In the genomic region with DNA sequence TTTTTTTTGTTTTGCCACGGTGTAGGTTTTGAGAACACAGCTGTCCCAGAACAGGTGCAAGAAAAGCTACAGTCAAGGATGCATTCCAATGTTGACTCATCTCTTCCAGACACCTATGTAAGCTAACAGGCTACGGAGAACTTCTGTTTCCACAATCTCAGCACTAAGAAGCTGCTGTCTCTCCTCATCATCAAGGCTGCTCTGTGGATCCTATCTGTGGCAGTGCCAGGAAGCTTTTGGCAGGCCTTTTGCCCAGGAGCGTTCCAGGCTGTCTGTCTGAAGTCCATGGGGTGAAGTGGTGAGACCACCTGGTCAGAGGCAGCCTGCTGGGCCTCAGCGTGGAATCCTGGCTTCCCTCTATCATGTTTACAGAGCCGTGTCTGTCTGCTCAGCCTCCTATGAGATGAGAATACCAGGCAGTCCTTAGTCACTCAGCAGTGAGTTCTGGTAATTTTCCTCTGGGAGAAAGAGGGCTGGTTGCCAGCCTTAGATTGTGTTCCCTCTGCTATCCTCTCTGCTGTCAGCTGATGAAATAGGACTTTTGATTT, we compare ENCODE assay signal across 9 mouse cellular contexts.
DNase-seq lines count a peak whose midpoint lies in the region; ATAC-seq and TF ChIP-seq lines count a peak whose summit lies in the region.
"Had no signal": no experiment of that assay in that cellular context is flagged by ENCODE, and none has a peak within 500 bp of the region (broad histone marks: within the 10 kb centered on the region; RNA-seq: fewer than 3 reads in every experiment).

No protein-coding gene starts in this region.

- no peaks in the 10 kb centered on the region for H3K9me3 ChIP-seq in forebrain, embryonic 14.5 days (replicated peaks; ENCODE audit: control insufficient read depth, low read length)
- H3K9me3 ChIP-seq in forebrain, embryonic 10.5 days: no peaks in the 10 kb centered on the region; the same call in 1 of the 2 replicates
- H3K9me3 ChIP-seq in forebrain, embryonic 16.5 days (ENCODE audit: control insufficient read depth, low read length): no peaks in the 10 kb centered on the region
- H3K9me3 ChIP-seq in intestine, embryonic 16.5 days (ENCODE audit: control insufficient read depth, low read length): no peaks in the 10 kb centered on the region
- H3K9me3 ChIP-seq in stomach, embryonic 15.5 days: no peaks in the 10 kb centered on the region
- H3K9me3 ChIP-seq: embryonic facial prominence, embryonic 12.5 days had no signal

- WGBS in forebrain, embryonic 14.5 days: 65% methylated on average over 5 of the region's 5 CpGs
- 75% methylated on average over 5 of the region's 5 CpGs for WGBS in forebrain, embryonic 10.5 days
- 50% methylated on average over 5 of the region's 5 CpGs for WGBS in forebrain, embryonic 16.5 days
- WGBS in intestine, embryonic 16.5 days: 19% methylated on average over 5 of the region's 5 CpGs
- 24% methylated on average over 5 of the region's 5 CpGs for WGBS in stomach, embryonic 15.5 days

- no peaks in the 10 kb centered on the region for H3K4me1 ChIP-seq in forebrain, embryonic 14.5 days (ENCODE audit: control insufficient read depth, insufficient read depth, low read length)
- no peaks in the 10 kb centered on the region for H3K4me1 ChIP-seq in forebrain, embryonic 10.5 days
- peaks cover 5% of the 10 kb centered on the region for H3K4me1 ChIP-seq in forebrain, embryonic 16.5 days (replicated peaks; ENCODE audit: control insufficient read depth, insufficient read depth, low read length)
- no peaks in the 10 kb centered on the region for H3K4me1 ChIP-seq in intestine, embryonic 16.5 days (ENCODE audit: control insufficient read depth, insufficient read depth, low read length)
- H3K4me1 ChIP-seq in stomach, embryonic 15.5 days: no peaks in the 10 kb centered on the region

- in situ Hi-C loops in Patski (cut with MboI; ENCODE audit: low pct_unique_long_range_greater_than_20kb): no loop called here

- H3K4me3 ChIP-seq in forebrain, embryonic 14.5 days (ENCODE audit: low read depth, low read length): no peak overlapping the region
- no peak overlapping the region for H3K4me3 ChIP-seq in forebrain, embryonic 10.5 days
- no peak overlapping the region for H3K4me3 ChIP-seq in forebrain, embryonic 16.5 days (replicated peaks; ENCODE audit: low read length)
- no peak overlapping the region for H3K4me3 ChIP-seq in intestine, embryonic 16.5 days (ENCODE audit: low read length)
- no peak overlapping the region for H3K4me3 ChIP-seq in stomach, embryonic 15.5 days (replicated peaks)
- H3K4me3 ChIP-seq: embryonic facial prominence, embryonic 12.5 days had no signal

- no peak overlapping the region for H3K9ac ChIP-seq in forebrain, embryonic 14.5 days (ENCODE audit: low read length)
- H3K9ac ChIP-seq in forebrain, embryonic 16.5 days (replicated peaks; ENCODE audit: low read depth, low read length): no peak overlapping the region
- no peak overlapping the region for H3K9ac ChIP-seq in intestine, embryonic 16.5 days (ENCODE audit: low read depth, low read length)
- no peak overlapping the region for H3K9ac ChIP-seq in stomach, embryonic 15.5 days
- H3K9ac ChIP-seq: embryonic facial prominence, embryonic 12.5 days had no signal

- H3K4me2 ChIP-seq in forebrain, embryonic 14.5 days (ENCODE audit: low read length): no peak overlapping the region
- H3K4me2 ChIP-seq in forebrain, embryonic 16.5 days (ENCODE audit: low read length): no peak overlapping the region
- no peak overlapping the region for H3K4me2 ChIP-seq in intestine, embryonic 16.5 days (ENCODE audit: low read depth, low read length)
- no peak overlapping the region for H3K4me2 ChIP-seq in stomach, embryonic 15.5 days
- H3K4me2 ChIP-seq: embryonic facial prominence, embryonic 12.5 days had no signal

- H3K27me3 ChIP-seq in forebrain, embryonic 14.5 days (replicated peaks; ENCODE audit: control insufficient read depth, insufficient read depth, low read length): no peaks in the 10 kb centered on the region
- no peaks in the 10 kb centered on the region for H3K27me3 ChIP-seq in forebrain, embryonic 10.5 days (ENCODE audit: poor library complexity, severe bottlenecking)
- H3K27me3 ChIP-seq in Patski: no peaks in the 10 kb centered on the region
- H3K27me3 ChIP-seq in forebrain, embryonic 16.5 days (replicated peaks; ENCODE audit: control insufficient read depth, insufficient read depth, low read length): no peaks in the 10 kb centered on the region
- H3K27me3 ChIP-seq in intestine, embryonic 16.5 days (replicated peaks; ENCODE audit: control insufficient read depth, insufficient read depth, low read length): no peaks in the 10 kb centered on the region
- H3K27me3 ChIP-seq in stomach, embryonic 15.5 days (replicated peaks): no peaks in the 10 kb centered on the region
- H3K27me3 ChIP-seq: embryonic facial prominence, embryonic 12.5 days had no signal

- H3K27ac ChIP-seq in forebrain, embryonic 14.5 days (ENCODE audit: low read depth, low read length): no peak overlapping the region
- no peak overlapping the region for H3K27ac ChIP-seq in forebrain, embryonic 10.5 days
- peak overlapping the region; percentile 16; the same call in 1 of the 2 replicates for H3K27ac ChIP-seq in forebrain, embryonic 16.5 days (ENCODE audit: low read length)
- H3K27ac ChIP-seq in intestine, embryonic 16.5 days (ENCODE audit: low read length): peak overlapping the region; percentile 3; the same call in 1 of the 2 replicates
- peak overlapping the region; percentile 41; the same call in 1 of the 2 replicates for H3K27ac ChIP-seq in stomach, embryonic 15.5 days
- H3K27ac ChIP-seq: embryonic facial prominence, embryonic 12.5 days had no signal

- no peak for TF ChIP-seq CTCF in Patski (IDR thresholded peaks at IDR 0.05)

- DNase-seq in forebrain, embryonic 14.5 days (ENCODE audit: low spot score): peak; percentile 36
- DNase-seq in forebrain, embryonic 10.5 days (ENCODE audit: extremely low spot score, low spot score): no peak
- peak; percentile 91 for DNase-seq in Patski (ENCODE audit: low read depth, low spot score)
- DNase-seq in left cerebral cortex, adult 9 months (ENCODE audit: low spot score in 2 of 2): peak; percentile 37 to 69
- DNase-seq in thymus, postnatal 10 days (ENCODE audit: low spot score in 2 of 2): no peak

- ATAC-seq in forebrain, embryonic 14.5 days: no peak; the same call in 1 of the 2 replicates
- ATAC-seq in Patski: peak; percentile 95
- peak; percentile 59 for ATAC-seq in forebrain, embryonic 16.5 days
- peak; percentile 85 for ATAC-seq in intestine, embryonic 16.5 days
- peak; percentile 50; the same call in 1 of the 2 replicates for ATAC-seq in stomach, embryonic 15.5 days (ENCODE audit: insufficient read depth, low FRiP score, low read depth)

- CTCF ChIA-PET in Patski (lab: Charles Lee): interaction anchor here (1.1 to 2.3 kb wide), 3 partner anchors 15 to 107 kb away, joined by 3 to 8 read pairs (median 4); no protein-coding TSS in a partner anchor

- POLR2A ChIA-PET in Patski (lab: Charles Lee): interaction anchor here (0.9 to 1.1 kb wide), 3 partner anchors 10 to 108 kb away, joined by 3 to 4 read pairs (median 3); no protein-coding TSS in a partner anchor

- no peaks in the 10 kb centered on the region for H3K36me3 ChIP-seq in forebrain, embryonic 14.5 days (ENCODE audit: control insufficient read depth, insufficient read depth, low read length)
- no peaks in the 10 kb centered on the region for H3K36me3 ChIP-seq in forebrain, embryonic 10.5 days (replicated peaks)
- no peaks in the 10 kb centered on the region for H3K36me3 ChIP-seq in forebrain, embryonic 16.5 days (ENCODE audit: control insufficient read depth, insufficient read depth)
- H3K36me3 ChIP-seq in intestine, embryonic 16.5 days (ENCODE audit: control insufficient read depth, insufficient read depth, low read length): no peaks in the 10 kb centered on the region
- H3K36me3 ChIP-seq in stomach, embryonic 15.5 days: no peaks in the 10 kb centered on the region
- H3K36me3 ChIP-seq: embryonic facial prominence, embryonic 12.5 days had no signal

Comparison
In these comparisons a context has a peak if more than half of its experiments do, and no peak if none do; other contexts are left out.
1. DNase-seq: peak in forebrain, embryonic 14.5 days (single experiment), Patski (single experiment) and left cerebral cortex, adult 9 months (2 of 2); none in forebrain, embryonic 10.5 days (single experiment) and thymus, postnatal 10 days (0 of 2).
2. H3K27ac ChIP-seq: peak in forebrain, embryonic 16.5 days (single experiment), intestine, embryonic 16.5 days (single experiment) and stomach, embryonic 15.5 days (single experiment); none in forebrain, embryonic 14.5 days (single experiment) and forebrain, embryonic 10.5 days (single experiment).